Comparison of ENCODE assay signal across 22 mouse cellular contexts in genomic region chr4:151747723-151748122, GRCm38 (mm10).
DNase-seq lines count a peak whose midpoint lies in the region; ATAC-seq lines count a peak whose summit lies in the region.
"Had no signal": no experiment of that assay in that cellular context is flagged by ENCODE, and none has a peak within 500 bp of the region (broad histone marks: within the 10 kb centered on the region; RNA-seq: fewer than 3 reads in every experiment).

No protein-coding gene starts in this region.

- no peaks in the 10 kb centered on the region for H3K36me3 ChIP-seq in megakaryocyte, embryonic 14.5 days (replicated peaks; ENCODE audit: low read length)
- H3K36me3 ChIP-seq: G1E had no signal

- H3K9me3 ChIP-seq in megakaryocyte, embryonic 14.5 days = peaks cover 20% of the 10 kb centered on the region; the same call in 1 of the 2 replicates

- H3K4me1 ChIP-seq in megakaryocyte, embryonic 14.5 days = peaks cover 39% of the 10 kb centered on the region

- ATAC-seq in megakaryocyte, adult 5-6 weeks (ENCODE audit: poor library complexity, severe bottlenecking) = no peak
- peak; percentile 70 for ATAC-seq in common myeloid progenitor, adult 5-6 weeks (replicated peaks; ENCODE audit: low read depth, poor library complexity, severe bottlenecking)
- peak; percentile 71 to 83 for ATAC-seq in hematopoietic stem cell, adult 5-6 weeks (replicated peaks in 1 of 2; ENCODE audit: insufficient read depth in 1 of 2, low FRiP score in 2 of 2, low TSS enrichment in 1 of 2, low read depth in 1 of 2, poor library complexity in 2 of 2, severe bottlenecking in 2 of 2)
- peak; percentile 33 for ATAC-seq in megakaryocyte progenitor cell, adult 5-6 weeks (replicated peaks; ENCODE audit: poor library complexity)
- ATAC-seq: activated CD4-positive, CD25-positive, alpha-beta regulatory T cell, adult 4 months; CD4-positive, CD25-positive, alpha-beta regulatory T cell, adult 4 months; Patski had no signal

- H3K27me3 ChIP-seq in megakaryocyte, embryonic 14.5 days (replicated peaks) = peaks cover 3% of the 10 kb centered on the region
- H3K27me3 ChIP-seq: CH12.LX, Patski had no signal

- intact Hi-C loops in left cerebral cortex, postnatal 36 days (cut with DNase I) = no loop called here
- intact Hi-C loops in left cerebral cortex, postnatal 25 days (cut with DNase I) = no loop called here

- H3K4me3 ChIP-seq in megakaryocyte, embryonic 14.5 days (replicated peaks) = peak overlapping the region; percentile 42

- DNase-seq in left cerebral cortex, postnatal 36 days (ENCODE audit: low spot score in 2 of 2) = no peak
- no peak for DNase-seq in left cerebral cortex, postnatal 25 days (ENCODE audit: low spot score in 2 of 2)
- DNase-seq in ovary, postnatal 10 days (ENCODE audit: low spot score) = no peak
- DNase-seq: adrenal gland, adult 2 months; adrenal gland, adult 8-10 months; adrenal gland, postnatal 10 days; adrenal gland, postnatal 14 days; adrenal gland, postnatal 25 days; adrenal gland, postnatal 36 days; B cell, adult 2 months; cerebellum, adult 11 months; cerebellum, adult 11-12 months had no signal
